Mouse (Mus musculus) hindbrain, postnatal 0 days (tissue): ENCODE data around the gene Ercc8. TPM values are rescaled to one million over a fixed set of nuclear protein-coding genes. Genes with fewer than 3 reads are reported as not detected.

Experiments
- ATAC-seq: fragments of 200-750 bp; cut with Nextera tagmentation; 2 replicates; pipeline ENCODE4 v1.8.0; 2017; ENCODE audit warnings: mild to moderate bottlenecking, moderate TSS enrichment, moderate library complexity
- DNase-seq: peaks from one replicate; pipeline ENCODE4 v3.0.0-alpha.2; 2015; ENCODE audit warnings: low spot score
- H3K27ac ChIP-seq: fragments of 300-500 bp; sonication (generic); 2 replicates; pipeline ENCODE4 v1.5.1; 2014; ENCODE audit warnings: mild to moderate bottlenecking
- H3K27me3 ChIP-seq: fragments of 300-500 bp; sonication (generic); 2 replicates; pipeline ENCODE4 v1.6.1; 2014; ENCODE audit warnings: low read length, mixed read lengths; ENCODE audit not compliant: insufficient read depth
- H3K36me3 ChIP-seq: fragments of 300-500 bp; sonication (generic); 2 replicates; pipeline ENCODE4 v1.6.1; 2014; ENCODE audit warnings: low read length, mixed read lengths; ENCODE audit not compliant: insufficient read depth
- H3K4me1 ChIP-seq: fragments of 300-500 bp; sonication (generic); 2 replicates; pipeline ENCODE4 v1.6.1; 2014; ENCODE audit warnings: antibody characterized with exemption, low read length, mixed read lengths; ENCODE audit not compliant: insufficient read depth
- H3K4me2 ChIP-seq: fragments of 300-500 bp; sonication (generic); 2 replicates; pipeline ENCODE4 v1.6.1; 2014; ENCODE audit warnings: low read depth, mild to moderate bottlenecking, low read length, moderate library complexity, mixed read lengths
- H3K4me3 ChIP-seq: fragments of 300-500 bp; sonication (generic); 2 replicates; pipeline ENCODE4 v1.5.1; 2014; ENCODE audit warnings: low read length
- H3K9ac ChIP-seq: fragments of 300-500 bp; sonication (generic); replicated peaks from 2 replicates; pipeline ENCODE4 v1.6.1; 2014; ENCODE audit warnings: mild to moderate bottlenecking, low read length, moderate library complexity, mixed read lengths
- H3K9me3 ChIP-seq: fragments of 300-500 bp; sonication (generic); 2 replicates; pipeline ENCODE4 v1.6.1; 2016; ENCODE audit warnings: low read length, mixed read lengths
- CTCF ChIP-seq: IDR thresholded peaks from 2 replicates; pipeline ENCODE4 v1.5.1; 2016; ENCODE audit warnings: antibody characterized with exemption, control low read depth, low read depth
- WGBS: fragments of 180-500 bp; shearing (Covaris S2); extraction: QIAGEN DNeasy Blood & Tissue Kit; methylation state at CpG from one replicate; pipeline ENCODE4 v1.1.7; 2014; 5-methylcytosine and 5-hydroxymethylcytosine counted together
- polyA plus RNA-seq: library from polyadenylated mRNA; unstranded; fragments of >200 nt; fragmentation: Nextera tagmentation; extraction: Ambion mirVana; gene quantifications from 2 replicates; pipeline ENCODE4 v1.2.1, GENCODE M21; 2015
- total RNA-seq: library from RNA; depleted of rRNA; stranded (reverse); fragments of >200 nt; gene quantifications from 2 replicates; pipeline ENCODE4 v1.2.3, GENCODE M21; 2014; rRNA removed

Gene Ercc8
- total RNA-seq, result 28.1 and 32.9 TPM in 2 replicates
- polyA plus RNA-seq, result 26.1 and 28.3 TPM in 2 replicates

- DNase-seq (peak; percentile 98), ATAC-seq (peak; percentile 99)
- no peaks in the 10 kb centered on the region for H3K27me3 ChIP-seq
- H3K4me3 ChIP-seq, result peak within 1 kb of the TSS; percentile 83
- H3K9ac ChIP-seq, result peak within 1 kb of the TSS; percentile 59
- peaks cover 6% of the 10 kb centered on the region; the same call in 1 of the 2 replicates for H3K4me1 ChIP-seq
- no peaks in the 10 kb centered on the region for H3K9me3 ChIP-seq
- TF ChIP-seq CTCF, result peak; percentile 46
- peak within 1 kb of the TSS; percentile 90 for H3K4me2 ChIP-seq
- H3K36me3 ChIP-seq, result no peaks in the 10 kb centered on the region; the same call in 1 of the 2 replicates
- H3K27ac ChIP-seq, result peak within 1 kb of the TSS; percentile 28; the same call in 1 of the 2 replicates
- WGBS, result under 1% methylated on average over 47 of the region's 47 CpGs
Observed at GRCm38 (mm10) chr13:108158465-108159240, at the start of gene Ercc8, which contains the start of gene Ndufaf2. Ercc8 (plus strand) TSS chr13:108158731. Ndufaf2 (minus strand) TSS chr13:108158623.

GRCm38 (mm10) chr13:108110929-108111328 lies 47.6 kb upstream of the Ercc8 start:
- no peak for ATAC-seq
- Histone ChIP-seq H3K27me3 (no peaks in the 10 kb centered on the region), H3K36me3 (no peaks in the 10 kb centered on the region), H3K9me3 (no peaks in the 10 kb centered on the region), H3K4me3 (no peak overlapping the region), H3K4me1 (no peaks in the 10 kb centered on the region), H3K9ac (no peak overlapping the region), H3K27ac (no peak overlapping the region), H3K4me2 (no peak overlapping the region)
- WGBS, result 86% methylated on average over 6 of the region's 6 CpGs
- TF ChIP-seq CTCF, result no peak
- no peak for DNase-seq

GRCm38 (mm10) chr13:108113536-108113935 lies 45.0 kb upstream of the Ercc8 start:
- H3K27ac ChIP-seq, result no peak overlapping the region
- H3K4me3 ChIP-seq, result no peak overlapping the region
- no peak for TF ChIP-seq CTCF
- DNase-seq (no peak), ATAC-seq (no peak)
- H3K4me1 ChIP-seq, result no peaks in the 10 kb centered on the region
- H3K9ac ChIP-seq, result no peak overlapping the region
- WGBS, result 77% methylated on average over 5 of the region's 5 CpGs
- H3K4me2 ChIP-seq, result no peak overlapping the region
- no peaks in the 10 kb centered on the region for H3K9me3 ChIP-seq
- H3K27me3 ChIP-seq, result no peaks in the 10 kb centered on the region
- H3K36me3 ChIP-seq, result no peaks in the 10 kb centered on the region

GRCm38 (mm10) chr13:108114257-108114656 lies 44.3 kb upstream of the Ercc8 start:
- Histone ChIP-seq H3K4me1 (no peaks in the 10 kb centered on the region), H3K27me3 (no peaks in the 10 kb centered on the region), H3K4me2 (no peak overlapping the region), H3K9me3 (no peaks in the 10 kb centered on the region), H3K4me3 (no peak overlapping the region), H3K36me3 (no peaks in the 10 kb centered on the region), H3K9ac (no peak overlapping the region), H3K27ac (no peak overlapping the region)
- 68% methylated on average over 3 of the region's 3 CpGs for WGBS
- ATAC-seq (no peak), DNase-seq (no peak)
- TF ChIP-seq CTCF, result no peak

- Histone ChIP-seq H3K4me1 (no peaks in the 10 kb centered on the region), H3K9me3 (no peaks in the 10 kb centered on the region), H3K9ac (no peak overlapping the region), H3K27me3 (no peaks in the 10 kb centered on the region), H3K4me2 (no peak overlapping the region), H3K36me3 (no peaks in the 10 kb centered on the region), H3K27ac (no peak overlapping the region), H3K4me3 (no peak overlapping the region)
- ATAC-seq (no peak), DNase-seq (no peak)
- no peak for TF ChIP-seq CTCF
Observed at GRCm38 (mm10) chr13:108117654-108118053, 40.9 kb upstream of the Ercc8 start.

- Histone ChIP-seq H3K4me3 (no peak overlapping the region), H3K4me2 (no peak overlapping the region), H3K27me3 (no peaks in the 10 kb centered on the region), H3K4me1 (no peaks in the 10 kb centered on the region), H3K36me3 (no peaks in the 10 kb centered on the region), H3K9ac (no peak overlapping the region), H3K9me3 (no peaks in the 10 kb centered on the region), H3K27ac (no peak overlapping the region)
- WGBS, result 40% methylated on average over 1 of the region's 1 CpGs
- DNase-seq (no peak), ATAC-seq (no peak)
- no peak for TF ChIP-seq CTCF
Observed at GRCm38 (mm10) chr13:108118188-108118587, 40.3 kb upstream of the Ercc8 start.
